9 mouse cellular contexts compared by ENCODE assay signal in the genomic region with DNA sequence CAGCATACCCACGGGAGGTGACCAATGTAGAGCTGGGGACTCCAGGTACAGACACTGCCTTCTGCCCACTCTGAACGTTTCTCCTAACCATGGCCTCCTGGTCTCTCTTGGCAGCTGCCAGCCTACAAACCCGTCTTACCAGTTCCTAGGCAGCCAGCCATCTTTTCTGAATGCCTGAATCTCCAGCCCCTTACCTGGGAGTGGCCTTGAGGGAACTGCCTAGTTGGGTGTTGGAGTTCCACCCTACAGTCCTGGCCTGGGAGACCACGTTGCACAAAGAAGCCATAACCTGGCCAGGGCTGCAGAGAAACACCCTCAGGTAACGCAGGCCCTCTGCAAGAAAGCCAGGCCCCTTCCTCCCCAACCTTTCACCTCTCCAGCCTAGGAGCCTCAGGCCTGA.
A peak's percentile ranks its signal among the peaks of the same experiment; 100 is the strongest.
DNase-seq lines count a peak whose midpoint lies in the region; ATAC-seq lines count a peak whose summit lies in the region.
"Had no signal": no experiment of that assay in that cellular context is flagged by ENCODE, and none has a peak within 500 bp of the region (broad histone marks: within the 10 kb centered on the region; RNA-seq: fewer than 3 reads in every experiment).

No protein-coding gene starts in this region.

- H3K4me1 ChIP-seq in kidney, embryonic 14.5 days (ENCODE audit: control insufficient read depth, insufficient read depth, low read length) = peaks cover 21% of the 10 kb centered on the region
- peaks cover 30% of the 10 kb centered on the region for H3K4me1 ChIP-seq in midbrain, embryonic 13.5 days (replicated peaks)

- WGBS in kidney, embryonic 14.5 days = 63% methylated on average over 5 of the region's 5 CpGs
- WGBS in midbrain, embryonic 13.5 days = 79% methylated on average over 5 of the region's 5 CpGs

- ATAC-seq in kidney, embryonic 14.5 days (ENCODE audit: low FRiP score, low TSS enrichment) = peak; percentile 32; the same call in 1 of the 2 replicates
- no peak for ATAC-seq in midbrain, embryonic 13.5 days
- ATAC-seq: hindbrain, postnatal 0 days had no signal

- H3K9ac ChIP-seq in kidney, embryonic 14.5 days (ENCODE audit: low read depth, low read length) = no peak overlapping the region
- H3K9ac ChIP-seq in midbrain, embryonic 13.5 days (replicated peaks) = no peak overlapping the region
- H3K9ac ChIP-seq: liver, embryonic 14.5 days had no signal

- H3K9me3 ChIP-seq in kidney, embryonic 14.5 days (ENCODE audit: control insufficient read depth, low read length) = no peaks in the 10 kb centered on the region
- H3K9me3 ChIP-seq in midbrain, embryonic 13.5 days = no peaks in the 10 kb centered on the region

- no peak overlapping the region for H3K4me2 ChIP-seq in kidney, embryonic 14.5 days (replicated peaks; ENCODE audit: low read depth, low read length)
- H3K4me2 ChIP-seq in midbrain, embryonic 13.5 days (replicated peaks) = no peak overlapping the region

- H3K36me3 ChIP-seq in kidney, embryonic 14.5 days (ENCODE audit: control insufficient read depth, insufficient read depth, low read length) = no peaks in the 10 kb centered on the region
- H3K36me3 ChIP-seq in midbrain, embryonic 13.5 days = no peaks in the 10 kb centered on the region

- H3K27ac ChIP-seq in kidney, embryonic 14.5 days (ENCODE audit: low read depth, low read length) = peak overlapping the region; percentile 39; the same call in 1 of the 2 replicates
- H3K27ac ChIP-seq in midbrain, embryonic 13.5 days = no peak overlapping the region
- H3K27ac ChIP-seq: hindbrain, postnatal 0 days; liver, embryonic 14.5 days had no signal

- H3K27me3 ChIP-seq in kidney, embryonic 14.5 days (ENCODE audit: control insufficient read depth, insufficient read depth, low read length) = no peaks in the 10 kb centered on the region
- H3K27me3 ChIP-seq in midbrain, embryonic 13.5 days = peaks cover 20% of the 10 kb centered on the region; the same call in 1 of the 2 replicates

- peak; percentile 43 for DNase-seq in urinary bladder, postnatal 25 days (ENCODE audit: low spot score)
- no peak for DNase-seq in urinary bladder, postnatal 10 days (ENCODE audit: low spot score)
- DNase-seq in lung, postnatal 14 days = peak; percentile 74
- no peak for DNase-seq in thymus, adult 18-20 months
- DNase-seq in embryo, embryonic 9.5 days (ENCODE audit: extremely low spot score) = no peak

- H3K4me3 ChIP-seq in kidney, embryonic 14.5 days (ENCODE audit: low read length) = no peak overlapping the region
- no peak overlapping the region for H3K4me3 ChIP-seq in midbrain, embryonic 13.5 days (replicated peaks)

Comparison
In these comparisons a context has a peak if more than half of its experiments do, and no peak if none do; other contexts are left out.
1. DNase-seq: peak in urinary bladder, postnatal 25 days (single experiment) and lung, postnatal 14 days (single experiment); none in urinary bladder, postnatal 10 days (single experiment), thymus, adult 18-20 months (0 of 2) and embryo, embryonic 9.5 days (single experiment).